Mouse (Mus musculus): ENCODE data around the gene 4930590J08Rik. TPM values are rescaled to one million over a fixed set of nuclear protein-coding genes. Genes with fewer than 3 reads are reported as not detected.
A peak's percentile ranks its signal among the peaks of the same experiment; 100 is the strongest.
"Not testable (repeated sequence)": the region's sequence is repeated elsewhere in the genome, so short reads cannot be mapped to it uniquely, and the experiment has no call there.

The 4930590J08Rik gene
- not detected in 2 replicates for polyA plus RNA-seq (2012; ENCODE audit: insufficient read depth, insufficient read length, low replicate concordance, missing spikeins)

DNA sequence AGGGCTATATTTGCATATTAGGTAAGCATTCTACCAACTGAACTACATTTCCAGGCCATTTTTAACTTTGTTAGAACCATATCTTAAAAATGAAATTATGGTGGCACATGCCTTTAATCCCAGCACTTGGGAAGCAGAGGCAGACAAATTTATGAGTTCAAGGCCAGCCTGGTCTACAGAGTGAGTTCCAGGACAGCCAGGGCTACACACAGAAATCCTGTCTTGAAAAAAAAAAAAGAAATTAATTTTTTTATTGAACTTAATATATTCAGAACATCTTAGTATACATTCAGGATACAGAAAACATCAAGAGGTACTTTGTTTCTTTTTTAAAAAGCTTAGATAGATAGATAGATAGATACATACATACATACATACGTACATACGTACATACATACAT, at the start of gene 4930590J08Rik:
4930590J08Rik (plus strand) TSS at position 301 of the 400 bp plus-strand sequence.
- H3K4me1 ChIP-seq (ENCODE audit: control insufficient read depth, insufficient read depth, low read length); H3K27ac ChIP-seq (ENCODE audit: insufficient read depth, low read depth, low read length); H3K4me3 ChIP-seq (ENCODE audit: insufficient read depth, low read depth, low read length): not testable (repeated sequence)
- 94% methylated on average over 2 of the region's 2 CpGs for WGBS

- no peak overlapping the region for H3K4me3 ChIP-seq (ENCODE audit: insufficient read depth, low read depth, low read length)
- TF ChIP-seq POLR2A (IDR thresholded peaks at IDR 0.05; ENCODE audit: insufficient read depth, low read depth, low read length) (no peak), CTCF (IDR thresholded peaks at IDR 0.05; ENCODE audit: insufficient read depth, low read depth, low read length) (no peak)
- H3K27ac ChIP-seq (ENCODE audit: insufficient read depth, low read depth, low read length): no peak overlapping the region
- no peaks in the 10 kb centered on the region for H3K4me1 ChIP-seq (ENCODE audit: control insufficient read depth, insufficient read depth, low read length)
- WGBS: 70% methylated on average over 5 of the region's 5 CpGs
Observed at GRCm38 (mm10) chr6:91858339-91858738, 44.3 kb upstream of the 4930590J08Rik start.

- no peak overlapping the region for H3K4me3 ChIP-seq (ENCODE audit: insufficient read depth, low read depth, low read length)
Observed at GRCm38 (mm10) chr6:91862848-91863247, 39.8 kb upstream of the 4930590J08Rik start.

GRCm38 (mm10) chr6:91864595-91864994, 38.0 kb upstream of the 4930590J08Rik start:
- no peak for TF ChIP-seq POLR2A (IDR thresholded peaks at IDR 0.05; ENCODE audit: insufficient read depth, low read depth, low read length)
- TF ChIP-seq CTCF (IDR thresholded peaks at IDR 0.05; ENCODE audit: insufficient read depth, low read depth, low read length): no peak
- no peak overlapping the region for H3K27ac ChIP-seq (ENCODE audit: insufficient read depth, low read depth, low read length)
- H3K4me1 ChIP-seq (ENCODE audit: control insufficient read depth, insufficient read depth, low read length): 0 out of 2 replicates have a peak, but pooled peaks cover 4% of the 10 kb centered on the region
- WGBS: 75% methylated on average over 5 of the region's 5 CpGs
- H3K4me3 ChIP-seq (ENCODE audit: insufficient read depth, low read depth, low read length): no peak overlapping the region

More at GRCm38 (mm10) chr6:91862848-91863247, 39.8 kb upstream of the 4930590J08Rik start:
- no peak for TF ChIP-seq CTCF (IDR thresholded peaks at IDR 0.05; ENCODE audit: insufficient read depth, low read depth, low read length)
- TF ChIP-seq POLR2A (IDR thresholded peaks at IDR 0.05; ENCODE audit: insufficient read depth, low read depth, low read length): no peak
- H3K4me1 ChIP-seq (ENCODE audit: control insufficient read depth, insufficient read depth, low read length): 0 out of 2 replicates have a peak, but pooled peaks cover 4% of the 10 kb centered on the region
- no peak overlapping the region for H3K27ac ChIP-seq (ENCODE audit: insufficient read depth, low read depth, low read length)

DNA sequence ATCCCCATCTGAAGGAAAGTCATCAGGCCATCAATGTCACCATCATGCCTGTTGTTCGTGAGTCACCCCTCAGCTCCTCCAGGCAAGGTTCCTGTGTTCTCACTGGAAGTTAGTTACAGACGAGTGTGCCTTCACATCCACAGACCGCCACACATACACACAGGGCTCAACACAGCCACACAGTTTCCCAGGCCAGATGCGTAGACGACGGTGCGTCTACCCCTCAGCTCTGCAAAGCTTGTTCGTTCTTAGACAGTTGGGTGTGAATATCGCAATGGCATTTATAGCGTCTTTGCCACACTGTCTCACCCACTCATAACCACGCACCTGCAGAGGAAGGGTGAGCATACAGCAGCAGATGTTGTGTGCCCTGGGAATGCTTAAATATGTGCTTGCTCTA, 37.0 kb upstream of the 4930590J08Rik start:
- TF ChIP-seq POLR2A (IDR thresholded peaks at IDR 0.05; ENCODE audit: insufficient read depth, low read depth, low read length): no peak
- no peak for TF ChIP-seq CTCF (IDR thresholded peaks at IDR 0.05; ENCODE audit: insufficient read depth, low read depth, low read length)
- H3K4me1 ChIP-seq (ENCODE audit: control insufficient read depth, insufficient read depth, low read length): 0 out of 2 replicates have a peak, but pooled peaks cover 4% of the 10 kb centered on the region
- no peak overlapping the region for H3K4me3 ChIP-seq (ENCODE audit: insufficient read depth, low read depth, low read length)
- H3K27ac ChIP-seq (ENCODE audit: insufficient read depth, low read depth, low read length): no peak overlapping the region
- 45% methylated on average over 11 of the region's 11 CpGs for WGBS

DNA sequence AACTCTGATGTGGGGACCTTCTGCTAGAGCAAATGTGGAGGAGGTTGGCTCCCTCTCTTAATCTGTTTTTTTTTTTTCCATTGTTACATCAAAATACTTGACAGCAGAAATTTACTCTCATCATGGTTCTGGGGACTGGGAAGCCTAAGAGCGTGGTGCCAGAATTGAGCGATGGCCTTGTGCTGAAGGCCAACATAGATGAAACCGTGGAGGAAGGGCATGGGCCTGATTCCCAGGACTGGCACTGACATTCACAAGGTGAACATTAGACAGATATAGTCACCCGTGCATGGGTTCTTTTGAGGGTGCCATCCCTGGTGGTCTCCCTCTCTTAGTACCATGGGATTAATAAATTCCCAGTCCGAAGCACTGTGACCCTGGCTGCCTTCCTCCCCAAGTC, 34.5 kb upstream of the 4930590J08Rik start:
- TF ChIP-seq CTCF (IDR thresholded peaks at IDR 0.05; ENCODE audit: insufficient read depth, low read depth, low read length): no peak
- H3K4me3 ChIP-seq (ENCODE audit: insufficient read depth, low read depth, low read length): no peak overlapping the region
- no peak overlapping the region for H3K27ac ChIP-seq (ENCODE audit: insufficient read depth, low read depth, low read length)
- WGBS: 96% methylated on average over 5 of the region's 5 CpGs
- H3K4me1 ChIP-seq (ENCODE audit: control insufficient read depth, insufficient read depth, low read length): 0 out of 2 replicates have a peak, but pooled peaks cover 4% of the 10 kb centered on the region

- no peak overlapping the region for H3K27ac ChIP-seq (ENCODE audit: insufficient read depth, low read depth, low read length)
- H3K4me3 ChIP-seq (ENCODE audit: insufficient read depth, low read depth, low read length): no peak overlapping the region
- no peak for TF ChIP-seq CTCF (IDR thresholded peaks at IDR 0.05; ENCODE audit: insufficient read depth, low read depth, low read length)
- no peak for TF ChIP-seq POLR2A (IDR thresholded peaks at IDR 0.05; ENCODE audit: insufficient read depth, low read depth, low read length)
- no peaks in the 10 kb centered on the region for H3K4me1 ChIP-seq (ENCODE audit: control insufficient read depth, insufficient read depth, low read length)
- 62% methylated on average over 2 of the region's 2 CpGs for WGBS
Observed at GRCm38 (mm10) chr6:91872781-91873180, 29.8 kb upstream of the 4930590J08Rik start.

GRCm38 (mm10) chr6:91877885-91878651, 24.5 kb upstream of the 4930590J08Rik start, which contains the start of gene Ccdc174:
Gene Ccdc174, plus strand, starts transcription at chr6:91878053.
- under 1% methylated on average over 47 of the region's 47 CpGs for WGBS
- TF ChIP-seq POLR2A (IDR thresholded peaks at IDR 0.05; ENCODE audit: insufficient read depth, low read depth, low read length) (peak; percentile 91), CTCF (IDR thresholded peaks at IDR 0.05; ENCODE audit: insufficient read depth, low read depth, low read length) (no peak)
- H3K27ac ChIP-seq (ENCODE audit: insufficient read depth, low read depth, low read length): 0 out of 2 replicates have a peak within 1 kb of the TSS, but pooled peaks have one; percentile 18
- H3K4me3 ChIP-seq (ENCODE audit: insufficient read depth, low read depth, low read length): peak within 1 kb of the TSS; percentile 83
- no peaks in the 10 kb centered on the region for H3K4me1 ChIP-seq (ENCODE audit: control insufficient read depth, insufficient read depth, low read length)

DNA sequence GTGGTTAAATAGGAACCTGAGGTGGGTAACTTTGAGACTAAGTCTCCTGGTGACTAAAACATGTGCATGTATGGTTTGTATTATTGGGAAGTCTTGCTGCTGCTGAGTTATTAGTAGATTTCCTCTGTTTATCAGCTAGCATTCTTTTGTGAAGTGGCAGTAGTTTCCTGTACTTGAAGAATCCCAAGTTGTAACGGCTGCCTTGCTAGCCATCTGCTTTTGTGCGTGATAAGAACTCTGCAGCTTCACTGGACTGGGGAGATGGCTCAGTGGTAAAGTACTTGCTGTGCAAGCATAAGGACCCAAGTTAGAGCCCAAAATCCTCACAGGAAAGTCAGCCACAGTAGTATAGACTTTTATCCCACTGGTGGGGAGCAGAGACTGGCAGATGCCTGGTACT, 18.8 kb upstream of the 4930590J08Rik start:
- 88% methylated on average over 2 of the region's 2 CpGs for WGBS
- Histone ChIP-seq H3K4me3 (ENCODE audit: insufficient read depth, low read depth, low read length) (no peak overlapping the region), H3K4me1 (ENCODE audit: control insufficient read depth, insufficient read depth, low read length) (no peaks in the 10 kb centered on the region), H3K27ac (ENCODE audit: insufficient read depth, low read depth, low read length) (no peak overlapping the region)
- TF ChIP-seq POLR2A (IDR thresholded peaks at IDR 0.05; ENCODE audit: insufficient read depth, low read depth, low read length) (no peak), CTCF (IDR thresholded peaks at IDR 0.05; ENCODE audit: insufficient read depth, low read depth, low read length) (no peak)

All from olfactory bulb, adult 2 months (tissue).